Mouse (Mus musculus): ENCODE measurements around the gene Pirb. TPM values are rescaled to one million over a fixed set of nuclear protein-coding genes. Genes with fewer than 3 reads are reported as not detected.

The Pirb gene
- polyA plus RNA-seq, 1 experiment from 2014 or later: 0.91 TPM

DNA sequence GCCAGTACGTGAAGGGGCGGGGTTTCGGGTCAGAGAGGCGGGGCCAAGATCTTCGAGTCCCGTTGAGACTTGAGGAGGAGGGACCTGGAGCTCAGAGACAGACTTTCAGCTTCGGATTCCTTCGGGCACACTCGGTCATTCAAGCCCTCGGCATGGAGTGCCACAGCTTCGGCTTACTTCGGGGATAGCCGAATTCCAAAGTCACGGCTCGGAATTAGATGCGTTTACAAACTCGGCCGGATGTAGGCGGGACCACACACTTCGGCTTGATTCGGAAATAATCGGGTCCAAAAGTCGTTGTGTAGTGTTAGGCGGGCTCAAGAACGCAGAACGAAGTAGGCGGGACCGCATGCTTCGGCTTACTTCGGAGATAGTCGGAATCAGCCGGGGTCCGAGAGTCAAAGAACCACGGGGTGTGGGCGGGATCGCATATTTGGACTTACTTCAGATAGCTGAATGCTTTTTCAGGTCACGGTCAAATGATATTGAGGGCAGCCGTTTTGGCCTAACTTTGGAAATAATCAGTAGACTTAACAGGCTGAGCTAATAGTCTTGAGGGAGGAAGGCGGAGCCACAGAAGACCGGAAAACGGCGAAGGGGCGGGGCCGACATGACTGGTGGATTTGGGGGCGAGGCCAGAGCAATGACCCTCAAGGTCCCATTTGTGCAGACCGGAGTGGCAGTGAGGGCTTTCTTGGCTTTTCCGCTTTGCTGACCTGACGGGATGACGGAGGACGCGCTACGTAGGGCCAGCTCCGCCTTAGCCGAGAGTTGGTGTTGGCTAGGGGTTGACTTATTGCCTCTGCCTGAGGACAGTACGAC lies 27.0 kb downstream of the Pirb start, which contains the start of gene Mboat7:
TSS of gene Mboat7 (minus strand) at position 537 of the 822 bp plus-strand sequence.
- under 1% methylated on average over 55 of the region's 55 CpGs for WGBS

DNA sequence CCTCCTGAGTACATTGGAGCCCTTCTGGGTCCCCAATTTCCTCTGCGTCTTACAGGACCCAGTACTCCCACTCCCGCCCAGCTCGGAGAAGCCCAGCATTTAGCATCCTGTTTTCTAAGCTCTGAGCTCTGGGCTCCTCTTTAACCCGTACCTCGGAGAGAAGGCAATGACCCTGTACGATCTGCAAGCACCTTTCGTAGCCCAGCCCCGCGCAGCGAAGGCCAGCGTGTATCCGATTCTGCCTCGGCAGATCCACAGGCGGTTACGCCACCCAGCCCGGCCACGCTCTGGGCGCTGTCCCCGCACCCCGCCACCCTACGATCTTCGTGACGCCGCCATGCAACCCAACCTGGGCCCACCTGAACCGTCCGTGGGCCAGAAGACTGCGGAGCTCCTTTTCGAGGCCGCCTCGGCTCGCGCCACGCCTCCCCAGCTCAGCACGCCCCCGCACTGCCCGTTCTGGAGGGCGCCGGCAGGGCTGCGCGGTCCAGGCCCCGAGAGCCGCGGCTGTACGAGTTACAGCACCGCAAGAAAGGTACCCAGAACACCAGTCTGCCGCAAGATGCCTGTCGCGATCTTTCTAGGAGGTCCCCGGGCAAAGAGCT lies 27.7 kb downstream of the Pirb start, which contains the start of gene Tsen34:
TSS of gene Tsen34 (plus strand) at position 482 of the 605 bp plus-strand sequence.
- peak within 1 kb of the TSS; percentile 82 for H3K4me2 ChIP-seq
- peak; percentile 42 for DNase-seq
- WGBS: under 1% methylated on average over 47 of the region's 49 CpGs
- peak within 1 kb of the TSS; percentile 88 for H3K9ac ChIP-seq
- peak; percentile 1; the same call in 1 of the 2 replicates for TF ChIP-seq CTCF (IDR thresholded peaks at IDR 0.05; ENCODE audit: low read depth)
- peak within 1 kb of the TSS; percentile 98 for H3K27ac ChIP-seq (ENCODE audit: low read depth)
- H3K4me1 ChIP-seq (ENCODE audit: insufficient read depth): peaks cover 3% of the 10 kb centered on the region; the same call in 1 of the 2 replicates
- peak within 1 kb of the TSS; percentile 79 for H3K4me3 ChIP-seq (ENCODE audit: low read depth, low read length)
- H3K9me3 ChIP-seq (ENCODE audit: low read depth, low read length): no peaks in the 10 kb centered on the region
- H3K36me3 ChIP-seq (ENCODE audit: insufficient read depth): peaks cover 39% of the 10 kb centered on the region
- no peaks in the 10 kb centered on the region for H3K27me3 ChIP-seq (ENCODE audit: insufficient read depth, low read length)
- peak; percentile 62 for ATAC-seq (ENCODE audit: insufficient read depth)

More for the DNA sequence above, 27.0 kb downstream of the Pirb start, which contains the start of gene Mboat7:
- Histone ChIP-seq H3K27me3 (ENCODE audit: insufficient read depth, low read length) (no peaks in the 10 kb centered on the region), H3K36me3 (ENCODE audit: insufficient read depth) (peaks cover 42% of the 10 kb centered on the region), H3K9me3 (ENCODE audit: low read depth, low read length) (no peaks in the 10 kb centered on the region), H3K4me1 (ENCODE audit: insufficient read depth) (peaks cover 3% of the 10 kb centered on the region; the same call in 1 of the 2 replicates), H3K4me2 (peak within 1 kb of the TSS; percentile 82), H3K4me3 (ENCODE audit: low read depth, low read length) (peak within 1 kb of the TSS; percentile 79), H3K27ac (ENCODE audit: low read depth) (peak within 1 kb of the TSS; percentile 98), H3K9ac (peak within 1 kb of the TSS; percentile 88)
- ATAC-seq (ENCODE audit: insufficient read depth): peak; percentile 91
- TF ChIP-seq CTCF (IDR thresholded peaks at IDR 0.05; ENCODE audit: low read depth): no peak
- DNase-seq: peak; percentile 99

DNA sequence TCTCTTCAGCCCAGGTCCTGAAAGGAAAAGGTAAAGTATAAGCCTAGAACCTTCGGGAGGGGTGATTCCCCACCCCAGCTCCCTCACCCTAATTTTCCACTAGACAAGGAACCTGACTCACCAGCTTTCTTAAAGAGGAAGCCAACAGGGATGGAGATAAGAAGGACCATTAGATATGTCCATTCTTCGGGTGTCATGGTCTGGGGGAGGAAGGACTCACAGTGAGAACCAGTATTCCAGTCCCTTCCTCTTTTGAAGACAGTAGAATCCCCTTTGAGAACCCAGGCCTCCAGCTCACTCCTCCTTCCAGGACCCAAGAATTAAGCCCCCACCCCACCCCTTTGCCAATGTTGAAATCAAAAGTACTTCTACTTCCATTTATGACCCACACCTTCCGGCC lies 28.3 kb downstream of the Pirb start:
- H3K4me2 ChIP-seq: peak overlapping the region; percentile 82
- no peaks in the 10 kb centered on the region for H3K27me3 ChIP-seq (ENCODE audit: insufficient read depth, low read length)
- DNase-seq (no peak), ATAC-seq (ENCODE audit: insufficient read depth) (no peak)
- H3K4me1 ChIP-seq (ENCODE audit: insufficient read depth): peaks cover 3% of the 10 kb centered on the region; the same call in 1 of the 2 replicates
- WGBS: 26% methylated on average over 3 of the region's 3 CpGs
- H3K27ac ChIP-seq (ENCODE audit: low read depth): peak overlapping the region; percentile 98
- peak overlapping the region; percentile 88 for H3K9ac ChIP-seq
- TF ChIP-seq CTCF (IDR thresholded peaks at IDR 0.05; ENCODE audit: low read depth): no peak
- peak overlapping the region; percentile 79 for H3K4me3 ChIP-seq (ENCODE audit: low read depth, low read length)
- H3K36me3 ChIP-seq (ENCODE audit: insufficient read depth): peaks cover 35% of the 10 kb centered on the region
- H3K9me3 ChIP-seq (ENCODE audit: low read depth, low read length): no peaks in the 10 kb centered on the region

DNA sequence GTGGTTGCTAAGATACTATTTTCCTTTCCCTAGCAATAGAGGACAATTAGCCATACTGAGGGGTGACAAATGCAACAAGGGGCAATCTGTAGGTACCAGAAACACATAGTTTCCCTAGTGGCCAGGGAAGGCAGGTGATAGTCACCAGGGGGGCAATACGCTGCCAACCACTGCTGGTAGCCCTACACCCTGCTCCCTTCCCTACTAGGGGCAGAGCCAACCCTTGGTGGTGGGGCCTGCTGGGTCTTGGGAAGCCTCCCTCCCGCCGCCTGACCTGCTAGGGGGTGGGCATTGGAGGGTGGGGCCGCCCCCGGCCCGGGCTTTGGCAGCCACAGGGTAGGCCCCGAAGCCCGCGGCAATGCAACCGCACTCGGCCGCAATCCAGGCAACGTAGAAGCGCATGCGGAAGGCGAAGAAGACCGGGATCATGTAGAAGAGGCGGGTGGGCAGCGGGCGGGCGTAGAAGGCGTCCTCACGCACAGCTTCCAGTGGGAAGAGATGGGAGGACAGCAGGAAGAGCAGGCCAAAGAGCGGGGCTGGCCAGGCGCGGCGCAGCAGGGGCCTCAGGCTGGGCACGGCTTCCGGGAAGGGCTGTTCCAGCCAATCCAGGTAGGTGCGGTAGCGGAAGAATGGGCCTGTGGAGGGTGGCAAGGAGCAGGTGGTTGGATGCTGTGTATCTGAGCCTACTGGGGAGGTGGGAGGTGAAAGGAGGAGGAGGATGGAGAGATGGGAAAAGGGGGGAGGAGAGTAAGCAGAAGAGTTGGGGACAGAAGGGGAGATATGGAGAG lies 34.6 kb downstream of the Pirb start:
- H3K36me3 ChIP-seq (ENCODE audit: insufficient read depth): peaks cover 44% of the 10 kb centered on the region
- no peak for ATAC-seq (ENCODE audit: insufficient read depth)
- 87% methylated on average over 31 of the region's 31 CpGs for WGBS

DNA sequence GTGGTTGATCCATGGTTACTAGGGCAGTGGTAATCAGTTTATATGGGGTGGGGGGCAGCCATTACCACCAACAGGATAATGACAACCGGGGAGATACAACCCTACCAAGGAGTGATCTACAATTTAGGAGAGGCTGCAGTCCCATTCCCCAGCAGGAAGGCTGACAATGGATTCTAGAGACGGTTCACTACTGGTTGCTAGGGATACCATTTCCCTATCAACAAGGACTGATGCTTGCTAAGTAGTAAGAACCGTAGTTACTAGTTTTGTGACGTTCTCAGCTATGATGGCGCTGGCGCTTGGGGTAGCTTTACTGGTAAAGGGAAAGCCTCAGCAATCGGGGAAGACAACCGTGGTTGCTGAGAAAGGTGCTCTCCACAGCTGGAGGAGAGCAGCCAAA lies 35.5 kb downstream of the Pirb start:
- Histone ChIP-seq H3K36me3 (ENCODE audit: insufficient read depth) (peaks cover 36% of the 10 kb centered on the region; the same call in 1 of the 2 replicates), H3K27ac (ENCODE audit: low read depth) (no peak overlapping the region)

More for the DNA sequence above, 34.6 kb downstream of the Pirb start:
- H3K27ac ChIP-seq (ENCODE audit: low read depth): no peak overlapping the region
- TF ChIP-seq CTCF (IDR thresholded peaks at IDR 0.05; ENCODE audit: low read depth): no peak
- no peak overlapping the region for H3K9ac ChIP-seq
- H3K4me2 ChIP-seq: no peak overlapping the region
- H3K27me3 ChIP-seq (ENCODE audit: insufficient read depth, low read length): no peaks in the 10 kb centered on the region
- H3K9me3 ChIP-seq (ENCODE audit: low read depth, low read length): no peaks in the 10 kb centered on the region
- no peak for DNase-seq
- no peaks in the 10 kb centered on the region for H3K4me1 ChIP-seq (ENCODE audit: insufficient read depth)
- H3K4me3 ChIP-seq (ENCODE audit: low read depth, low read length): no peak overlapping the region

DNA sequence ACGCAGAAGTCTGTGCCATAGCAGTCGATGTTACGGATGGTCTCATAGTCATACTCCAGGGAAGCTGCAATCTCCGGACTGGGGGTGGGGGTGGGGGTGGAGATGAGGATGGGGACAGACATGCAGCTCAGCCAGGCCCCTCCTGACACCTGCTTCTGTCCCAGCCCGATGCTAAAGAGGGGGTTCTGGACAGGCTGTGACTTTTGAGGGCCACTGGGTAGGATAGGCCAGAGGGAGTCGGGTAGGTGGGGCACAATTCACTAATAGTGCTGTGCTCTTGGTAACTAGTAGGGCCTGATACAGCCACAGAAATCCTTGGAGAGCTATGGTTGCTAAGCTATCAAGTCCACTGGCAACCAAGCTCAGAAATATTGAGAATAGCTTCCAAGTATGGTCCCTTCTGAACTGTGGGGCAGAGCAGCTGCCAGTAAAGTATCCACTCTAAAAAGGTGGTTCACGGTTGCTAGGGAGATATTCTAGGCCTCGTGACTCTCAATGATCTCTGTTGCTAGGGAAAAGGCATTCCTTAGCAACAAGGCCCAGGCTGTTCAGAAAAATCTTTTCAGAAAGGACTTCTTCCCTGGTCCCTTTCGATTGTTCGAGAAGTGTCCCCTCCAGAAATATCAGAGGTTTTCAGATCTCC lies 36.2 kb downstream of the Pirb start:
- H3K4me2 ChIP-seq: no peak overlapping the region
- DNase-seq: no peak
- H3K4me1 ChIP-seq (ENCODE audit: insufficient read depth): no peaks in the 10 kb centered on the region
- no peak overlapping the region for H3K9ac ChIP-seq
- WGBS: 74% methylated on average over 10 of the region's 10 CpGs
- peaks cover 39% of the 10 kb centered on the region; the same call in 1 of the 2 replicates for H3K36me3 ChIP-seq (ENCODE audit: insufficient read depth)
- ATAC-seq (ENCODE audit: insufficient read depth): no peak
- no peak overlapping the region for H3K27ac ChIP-seq (ENCODE audit: low read depth)
- H3K27me3 ChIP-seq (ENCODE audit: insufficient read depth, low read length): no peaks in the 10 kb centered on the region
- no peaks in the 10 kb centered on the region for H3K9me3 ChIP-seq (ENCODE audit: low read depth, low read length)
- TF ChIP-seq CTCF (IDR thresholded peaks at IDR 0.05; ENCODE audit: low read depth): no peak
- H3K4me3 ChIP-seq (ENCODE audit: low read depth, low read length): no peak overlapping the region

More for the DNA sequence above, 35.5 kb downstream of the Pirb start:
- 87% methylated on average over 8 of the region's 8 CpGs for WGBS
- H3K9me3 ChIP-seq (ENCODE audit: low read depth, low read length): no peaks in the 10 kb centered on the region
- no peak overlapping the region for H3K4me2 ChIP-seq
- no peak overlapping the region for H3K9ac ChIP-seq
- H3K4me1 ChIP-seq (ENCODE audit: insufficient read depth): no peaks in the 10 kb centered on the region
- ATAC-seq (ENCODE audit: insufficient read depth): no peak
- no peaks in the 10 kb centered on the region for H3K27me3 ChIP-seq (ENCODE audit: insufficient read depth, low read length)
- no peak for DNase-seq
- TF ChIP-seq CTCF (IDR thresholded peaks at IDR 0.05; ENCODE audit: low read depth): no peak
- no peak overlapping the region for H3K4me3 ChIP-seq (ENCODE audit: low read depth, low read length)

Measured in lung, embryonic 14.5 days (tissue).